Mouse (Mus musculus): ENCODE measurements around the gene Smtnl1. TPM values are rescaled to one million over a fixed set of nuclear protein-coding genes. Genes with fewer than 3 reads are reported as not detected.

Smtnl1 gene
- total and polyA plus RNA-seq, 3 experiments: not detected

DNA sequence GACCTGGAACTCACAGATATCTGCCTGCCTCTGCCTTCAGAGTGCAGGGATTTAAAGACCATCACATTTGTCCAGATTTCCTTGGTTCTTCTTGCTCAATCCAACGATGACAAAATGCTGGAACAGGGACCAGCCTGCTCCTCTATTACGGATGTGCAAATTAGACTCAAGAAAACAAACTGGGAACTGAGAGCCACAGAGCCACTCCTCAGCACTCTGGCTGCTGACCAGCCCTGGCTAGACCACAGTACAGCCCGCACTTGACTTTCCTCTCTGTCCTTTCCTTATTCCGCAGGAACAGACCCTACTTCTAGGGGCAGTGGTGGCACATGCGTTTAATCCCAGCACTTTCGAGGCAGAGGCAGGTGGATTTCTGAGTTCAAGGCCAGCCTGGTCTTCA lies 52.0 kb downstream of the Smtnl1 start (continued):
- no peak for TF ChIP-seq ZKSCAN1 (IDR thresholded peaks at IDR 0.05; ENCODE audit: low read depth, low read length)
- no peak for TF ChIP-seq UBTF (IDR thresholded peaks at IDR 0.05; ENCODE audit: borderline replicate concordance, insufficient read depth, low read depth, low read length)
- no peak for TF ChIP-seq SMC3 (IDR thresholded peaks at IDR 0.05; ENCODE audit: low read depth, low read length)

DNA sequence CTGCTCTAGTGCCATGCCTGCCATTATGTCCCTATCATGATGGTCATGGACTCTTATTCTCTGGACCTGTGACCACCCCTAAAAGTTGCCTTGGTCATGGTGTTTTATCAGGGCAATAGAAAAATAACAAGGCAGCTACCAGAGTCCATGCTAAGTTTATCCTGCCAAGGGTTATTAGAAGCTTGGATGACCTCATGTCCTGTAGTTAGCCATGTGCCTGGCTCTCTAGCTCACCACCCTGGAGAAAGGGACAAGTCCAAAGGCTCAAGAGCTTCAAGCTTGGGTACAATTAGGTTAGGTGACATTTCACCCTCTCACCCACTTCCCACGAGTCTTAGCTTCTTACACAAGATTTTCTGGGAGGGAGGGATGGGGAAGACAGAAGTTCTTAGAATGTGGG lies 59.6 kb downstream of the Smtnl1 start:
- Histone ChIP-seq H3K27ac (ENCODE audit: control insufficient read depth, low read depth, low read length) (no peak overlapping the region), H3K79me2 (ENCODE audit: control insufficient read depth, insufficient read depth, low read length, poor library complexity) (no peaks in the 10 kb centered on the region), H3K9me3 (replicated peaks; ENCODE audit: insufficient read depth, low read length) (no peaks in the 10 kb centered on the region), H3K36me3 (ENCODE audit: control insufficient read depth in 1 of 2, insufficient read depth in 2 of 2, low read length in 2 of 2) (no peaks in the 10 kb centered on the region), H3K4me1 (ENCODE audit: control insufficient read depth in 1 of 2, insufficient read depth in 2 of 2, low read length in 2 of 2) (no peaks in the 10 kb centered on the region), H3K27me3 (ENCODE audit: control insufficient read depth in 1 of 2, insufficient read depth in 2 of 2, low read length in 2 of 2) (peaks cover 7 to 16% of the 10 kb centered on the region in 2 experiments), H3K4me3 (ENCODE audit: control insufficient read depth in 1 of 2, insufficient read depth in 1 of 2, low read depth in 2 of 2, low read length in 2 of 2) (no peak overlapping the region), H3K9ac (ENCODE audit: control insufficient read depth, low read depth, low read length, poor library complexity, severe bottlenecking) (no peak overlapping the region)
- TF ChIP-seq EP300 (IDR thresholded peaks at IDR 0.05; ENCODE audit: low read depth in 1 of 2, low read length in 2 of 2) (no peak), MAX (IDR thresholded peaks at IDR 0.05; ENCODE audit: low read length) (no peak), POLR2AphosphoS2 (IDR thresholded peaks at IDR 0.05; ENCODE audit: low read length) (no peak), ELF1 (IDR thresholded peaks at IDR 0.05; ENCODE audit: low read depth, low read length) (no peak), MAFK (IDR thresholded peaks at IDR 0.05; ENCODE audit: borderline replicate concordance, low read depth, low read length) (no peak), ZNF384 (IDR thresholded peaks at IDR 0.05; ENCODE audit: low read depth, low read length) (no peak), MYC (IDR thresholded peaks at IDR 0.05; ENCODE audit: low read depth, low read length) (no peak), BHLHE40 (IDR thresholded peaks at IDR 0.05; ENCODE audit: borderline replicate concordance, low read depth, low read length) (no peak), ETS1 (IDR thresholded peaks at IDR 0.05; ENCODE audit: low read depth, low read length) (no peak), SIN3A (IDR thresholded peaks at IDR 0.05; ENCODE audit: low read length) (no peak), MEF2A (IDR thresholded peaks at IDR 0.05; ENCODE audit: extremely low read depth, insufficient replicate concordance, low read depth, low read length, poor library complexity, severe bottlenecking) (no peak), POLR2AphosphoS5 (IDR thresholded peaks at IDR 0.05; ENCODE audit: borderline replicate concordance, low read depth, low read length) (no peak), E2F4 (IDR thresholded peaks at IDR 0.05; ENCODE audit: borderline replicate concordance, low read depth, low read length) (no peak), CHD2 (IDR thresholded peaks at IDR 0.05; ENCODE audit: low read length) (no peak), JUND (IDR thresholded peaks at IDR 0.05; ENCODE audit: low read depth, low read length) (no peak), TAL1 (IDR thresholded peaks at IDR 0.05; ENCODE audit: low read length) (no peak), MXI1 (IDR thresholded peaks at IDR 0.05; ENCODE audit: low read depth, low read length) (no peak), ZMIZ1 (IDR thresholded peaks at IDR 0.05; ENCODE audit: low read depth, low read length) (no peak), KAT2A (conservative IDR thresholded peaks at IDR 0.05; ENCODE audit: low read depth, low read length) (no peak)
- no peak for DNase-seq (ENCODE audit: low read depth, low spot score)

Data from MEL (cell line).